Mouse (Mus musculus) urinary bladder, postnatal 25 days (tissue): ENCODE measurements at regions not wholly inside any gene's neighbourhood (a gene's known extent, or its start where the extent isn't known, plus 50 kb on each side); places are given as distances from the start of the nearest gene placed in this dataset.

ENCODE experiments used
- DNase-seq: peaks from one replicate; pipeline ENCODE4 v3.0.0; 2022; ENCODE audit warnings: low spot score

- no peak for DNase-seq
Observed at GRCm38 (mm10) chr3:34377329-34377728, 272.9 kb upstream of the Sox2 start.

DNA sequence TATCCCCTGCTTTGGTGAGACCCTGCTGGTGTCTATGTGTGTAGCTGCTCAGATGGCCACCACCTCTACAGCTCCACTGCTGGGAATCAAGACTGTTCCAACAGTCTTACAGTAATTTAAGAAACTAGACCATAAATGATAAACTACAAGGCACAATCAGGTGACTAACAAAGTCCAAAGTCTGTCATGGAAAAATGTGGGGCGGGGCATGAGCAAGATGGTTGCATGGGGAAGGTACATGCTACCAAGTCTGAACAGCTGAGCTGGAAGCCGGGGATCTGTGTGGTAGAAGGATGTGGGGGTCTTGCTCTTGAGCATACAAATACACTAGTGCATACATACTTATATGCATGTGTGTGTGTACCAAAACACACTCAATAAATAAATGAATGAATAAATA lies 278.8 kb upstream of the Sox2 start:
- no peak for DNase-seq

DNA sequence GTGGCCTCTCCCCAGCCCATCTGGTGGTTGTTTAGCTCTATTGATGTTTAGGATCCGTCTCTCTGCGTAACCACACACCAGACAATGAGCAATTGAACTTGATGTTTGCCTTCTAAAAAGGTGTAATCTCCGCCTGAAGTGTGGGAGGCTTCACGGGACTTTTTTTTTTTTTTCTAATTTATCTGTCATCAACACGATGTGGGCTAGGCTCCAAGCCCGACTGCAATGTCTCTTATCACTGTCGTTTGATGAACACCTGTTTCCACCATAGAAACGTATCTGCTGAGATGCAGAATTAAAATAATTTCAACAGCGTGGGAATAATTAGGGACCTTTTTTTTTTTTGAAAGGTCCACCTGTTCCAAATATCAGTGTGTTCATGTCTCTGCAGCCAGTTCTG lies 257.0 kb upstream of the Dnajc19 start:
- DNase-seq, result no peak

GRCm38 (mm10) chr3:34333555-34333954 lies 252.4 kb upstream of the Dnajc19 start:
- no peak for DNase-seq

GRCm38 (mm10) chr3:34331889-34332276 lies 250.8 kb upstream of the Dnajc19 start:
- DNase-seq, result no peak

- no peak for DNase-seq
Observed at GRCm38 (mm10) chr3:34330970-34331888, 250.1 kb upstream of the Dnajc19 start.

DNA sequence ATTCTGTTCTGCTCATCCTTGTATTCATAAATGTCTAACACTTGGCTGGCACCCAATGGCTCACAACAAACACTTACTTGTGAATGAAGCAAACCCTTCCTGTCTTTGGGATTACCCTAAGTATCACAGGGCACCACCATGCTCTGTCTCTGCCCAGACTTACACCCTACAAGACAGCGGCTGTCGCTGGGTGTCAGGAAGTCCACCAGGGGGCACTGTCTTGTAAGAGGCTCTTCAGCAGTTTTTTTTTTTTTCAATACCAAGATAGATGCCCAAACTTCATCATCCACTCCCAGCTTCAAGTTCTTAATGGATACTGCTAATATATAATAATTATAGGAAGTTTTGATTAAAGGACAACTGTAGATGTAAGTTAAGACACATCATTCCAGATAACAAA lies 247.7 kb upstream of the Dnajc19 start:
- DNase-seq, result peak; percentile 23

DNA sequence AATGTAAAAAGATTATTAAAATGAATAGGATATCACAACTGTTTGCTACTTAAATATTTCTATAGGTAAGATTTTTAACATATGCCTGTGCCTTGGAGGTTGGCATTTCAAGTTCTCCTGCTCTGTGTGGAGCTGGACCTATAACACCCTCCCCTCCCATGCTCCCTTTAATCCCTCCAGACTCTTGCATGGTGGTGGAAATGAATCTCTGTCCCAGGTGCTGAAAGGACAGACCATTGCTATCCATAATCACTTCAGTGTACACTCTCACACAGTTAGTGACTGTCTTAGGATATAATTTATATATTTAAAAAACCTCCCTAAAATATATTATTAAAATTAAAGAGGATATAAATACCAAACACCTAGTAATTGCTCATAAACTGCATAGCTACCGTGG lies 244.5 kb upstream of the Dnajc19 start:
- no peak for DNase-seq

GRCm38 (mm10) chr3:34322527-34323210 lies 241.5 kb upstream of the Dnajc19 start:
- DNase-seq, result no peak

DNA sequence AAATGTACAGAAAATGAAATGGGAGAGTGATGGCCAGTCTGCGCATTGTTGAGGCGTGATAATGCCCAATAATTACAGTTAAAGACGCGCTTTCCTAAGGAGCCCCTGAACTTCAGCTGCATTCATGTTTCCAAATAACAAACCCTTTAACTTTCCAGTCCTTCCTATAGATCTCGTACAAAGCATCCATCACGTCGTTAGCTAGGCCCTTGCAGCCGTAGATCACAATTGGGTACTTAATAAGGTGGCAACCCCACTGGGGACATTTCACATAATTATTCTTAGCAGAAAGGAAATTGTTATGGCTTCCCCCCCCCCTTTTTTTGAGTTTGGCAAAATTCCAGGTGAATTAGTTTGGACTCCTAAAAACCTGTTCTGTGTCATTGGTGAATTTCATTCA lies 233.7 kb upstream of the Dnajc19 start:
- no peak for DNase-seq

DNA sequence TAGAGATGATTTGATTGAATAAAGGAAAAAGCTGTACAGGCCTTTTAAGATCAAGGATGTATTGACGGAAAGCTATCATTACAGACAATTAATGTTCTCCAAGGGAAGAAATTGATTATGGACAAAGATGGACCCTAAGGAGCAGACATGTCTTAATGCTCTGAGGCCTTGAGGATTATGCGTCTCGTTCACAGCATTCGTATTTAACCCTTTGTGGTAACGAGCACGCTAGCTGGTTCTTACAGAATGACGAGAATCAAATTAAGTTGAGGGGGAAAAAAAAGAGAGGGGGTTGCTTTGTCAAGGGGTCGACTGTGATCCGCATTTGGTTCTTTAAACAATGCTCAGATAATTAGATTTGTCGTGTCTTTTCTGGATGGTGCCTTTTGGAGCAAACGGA lies 233.3 kb upstream of the Dnajc19 start:
- no peak for DNase-seq

DNA sequence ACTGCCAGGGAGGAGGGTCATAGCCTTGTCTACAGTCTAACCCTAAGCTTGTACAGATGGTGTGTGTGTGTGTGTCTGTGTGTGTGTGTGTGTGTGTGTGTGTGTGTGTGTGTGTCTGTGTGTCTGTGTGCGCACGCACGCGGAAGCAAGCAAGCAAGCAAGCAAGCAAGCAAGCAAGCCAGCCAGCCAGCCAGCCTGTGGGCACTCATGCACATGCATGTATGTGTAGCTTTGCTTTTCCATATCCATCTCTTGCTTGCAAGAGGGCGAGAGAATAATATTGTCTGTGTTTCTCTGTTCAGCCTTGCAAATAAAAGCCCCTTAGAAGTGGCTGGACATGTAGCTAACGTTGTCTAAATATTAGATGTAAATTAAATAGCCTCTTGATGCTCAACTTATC lies 230.8 kb upstream of the Dnajc19 start:
- DNase-seq, result no peak

DNA sequence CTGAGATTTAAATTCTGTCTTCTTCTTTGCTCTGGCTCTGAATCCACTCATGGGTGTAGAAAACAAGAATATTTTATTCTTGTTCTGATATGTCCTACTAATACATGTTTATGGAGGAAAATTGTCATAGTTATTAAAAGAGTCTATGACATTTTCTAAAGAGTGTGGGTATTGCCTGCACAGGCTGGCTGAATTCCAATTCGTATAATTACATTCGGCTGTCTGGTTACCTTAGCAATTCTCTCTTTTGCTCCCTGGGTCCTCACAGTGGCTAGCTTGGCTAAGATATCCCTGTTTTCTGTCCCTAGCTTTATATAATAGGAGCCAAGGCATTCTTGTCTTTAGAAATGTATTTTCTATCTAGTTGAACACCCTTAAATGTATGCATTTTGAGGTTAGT lies 218.5 kb upstream of the Dnajc19 start:
- no peak for DNase-seq

DNA sequence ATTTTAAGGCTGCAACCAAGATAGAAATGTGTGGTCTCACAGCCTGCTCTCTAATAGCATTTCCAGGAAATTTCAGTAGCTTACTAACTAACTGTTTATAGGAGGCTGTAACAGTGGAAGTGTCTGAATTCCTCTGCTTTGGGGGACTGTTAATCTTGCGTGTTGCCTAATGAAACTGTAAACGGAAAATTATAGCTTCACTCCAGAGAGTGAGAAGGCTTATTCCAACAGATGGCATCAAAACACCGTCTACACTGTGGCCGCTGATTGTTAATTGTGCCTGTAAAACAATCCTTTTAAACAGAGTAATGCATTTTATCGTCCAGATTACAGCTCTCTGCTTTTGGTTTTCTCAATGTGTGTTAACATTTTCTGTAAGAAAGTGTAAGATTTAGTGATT lies 206.7 kb upstream of the Dnajc19 start:
- no peak for DNase-seq

GRCm38 (mm10) chr3:34270154-34270553 lies 189.0 kb upstream of the Dnajc19 start:
- no peak for DNase-seq

- DNase-seq, result no peak
Observed at GRCm38 (mm10) chr3:34266462-34266861, 185.3 kb upstream of the Dnajc19 start.

DNA sequence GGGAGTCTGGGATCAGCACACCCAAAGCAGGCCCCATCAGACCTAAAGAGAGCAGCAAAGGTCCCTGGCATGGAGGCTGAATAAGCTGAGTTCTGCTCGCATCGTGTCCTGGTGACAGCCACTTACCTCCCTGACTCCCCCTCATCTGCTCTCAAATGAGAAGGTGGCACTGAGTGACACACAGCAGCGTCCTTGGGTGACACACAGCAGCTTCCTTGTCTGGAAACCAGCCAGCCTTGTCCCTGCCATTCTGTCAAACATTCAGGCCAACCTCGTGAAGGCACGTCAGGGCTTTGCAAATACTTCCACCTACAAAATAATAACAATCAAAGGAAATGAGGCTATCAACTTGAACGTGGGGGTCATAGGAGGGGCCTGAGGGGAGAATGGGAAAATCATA lies 183.7 kb upstream of the Dnajc19 start:
- no peak for DNase-seq

- DNase-seq, result no peak
Observed at GRCm38 (mm10) chr3:34252730-34253337, 171.7 kb upstream of the Dnajc19 start.

DNA sequence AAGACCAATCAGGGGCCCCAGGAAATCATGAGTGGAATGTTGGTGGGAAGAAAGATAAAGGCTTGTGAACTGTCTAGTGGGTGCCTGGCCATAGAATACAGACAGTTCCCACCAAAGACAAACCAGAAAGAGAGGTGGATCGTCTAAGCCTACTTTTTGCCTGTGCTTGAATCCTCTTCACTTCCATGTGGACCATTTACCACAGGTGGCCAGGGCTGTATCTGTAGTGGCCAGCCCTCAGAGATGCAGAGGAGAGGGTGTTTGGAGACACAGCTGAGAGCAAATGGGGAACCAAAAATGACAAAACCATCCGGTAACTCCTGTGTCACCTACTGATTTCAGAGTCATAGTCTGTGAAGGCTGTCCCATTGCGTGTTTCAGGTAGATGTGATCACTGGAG lies 161.0 kb upstream of the Dnajc19 start:
- DNase-seq, result no peak

DNA sequence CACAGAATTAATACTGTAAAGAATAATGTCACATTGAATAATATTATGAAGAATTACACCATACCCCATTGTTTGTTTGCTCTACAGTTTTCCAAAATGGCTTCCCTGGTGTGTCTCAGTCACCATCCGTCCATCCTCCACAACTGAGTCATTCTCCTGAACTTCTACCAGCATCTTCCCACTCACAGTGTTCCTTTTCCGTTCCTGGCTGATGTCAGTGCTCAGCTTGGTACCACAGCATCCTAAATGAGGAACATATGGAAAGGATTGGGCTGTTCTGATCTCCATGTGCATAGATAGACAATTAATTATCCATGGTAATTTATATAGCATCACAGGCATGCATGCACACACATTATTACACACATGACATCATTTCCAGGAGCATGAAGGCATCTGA lies 158.9 kb upstream of the Dnajc19 start:
- DNase-seq, result no peak

- DNase-seq, result no peak
Observed at GRCm38 (mm10) chr3:34234391-34234790, 153.3 kb upstream of the Dnajc19 start.

DNA sequence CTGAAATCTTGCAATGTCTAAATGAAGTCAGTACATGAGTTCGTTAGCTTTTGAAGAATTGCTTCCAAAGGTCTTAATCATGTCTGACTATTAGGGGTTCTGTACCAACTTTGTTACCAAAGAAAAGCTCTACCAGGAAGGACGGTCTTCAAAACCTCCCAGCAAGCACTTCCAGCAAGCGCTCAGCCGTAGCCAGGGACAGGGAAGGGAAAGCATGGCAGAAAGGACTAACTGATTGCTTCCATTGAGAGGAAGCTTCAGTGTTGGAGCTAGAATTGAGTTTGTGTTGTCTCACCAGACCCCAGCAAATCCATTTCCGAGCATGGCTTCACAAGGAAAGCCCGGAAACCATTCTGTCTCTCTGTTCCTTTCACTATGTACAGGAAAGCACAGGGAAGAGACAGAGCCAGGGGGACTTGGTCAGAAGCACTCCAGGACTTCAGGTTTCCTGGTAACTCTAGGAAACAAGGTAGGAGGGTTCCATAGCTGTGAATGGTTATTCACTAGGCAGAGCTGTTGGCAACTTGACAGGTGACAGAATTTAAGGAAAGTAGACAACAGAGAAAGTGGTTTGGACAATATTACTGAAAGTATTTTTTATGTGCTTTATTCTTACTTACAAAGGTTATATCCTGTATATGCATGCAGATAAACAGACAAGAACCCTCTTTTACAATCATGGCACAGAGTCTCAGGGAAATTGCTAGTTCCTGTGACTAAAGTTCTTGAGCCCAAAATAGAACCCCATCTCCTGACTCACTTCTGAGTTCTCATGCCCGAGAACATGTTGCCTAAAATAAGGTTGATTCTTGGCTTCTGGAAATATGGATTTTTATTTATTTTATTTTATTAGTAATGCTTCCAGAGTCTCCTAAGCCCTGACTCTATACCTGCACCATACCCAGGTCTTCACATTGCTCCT lies 151.5 kb upstream of the Dnajc19 start:
- no peak for DNase-seq
